Mouse (Mus musculus): ENCODE measurements around the gene Tubgcp6. TPM values are rescaled to one million over a fixed set of nuclear protein-coding genes. Genes with fewer than 3 reads are reported as not detected.

Gene Tubgcp6
- polyA plus RNA-seq, 1 experiment from 2014 or later: 18.3 TPM

DNA sequence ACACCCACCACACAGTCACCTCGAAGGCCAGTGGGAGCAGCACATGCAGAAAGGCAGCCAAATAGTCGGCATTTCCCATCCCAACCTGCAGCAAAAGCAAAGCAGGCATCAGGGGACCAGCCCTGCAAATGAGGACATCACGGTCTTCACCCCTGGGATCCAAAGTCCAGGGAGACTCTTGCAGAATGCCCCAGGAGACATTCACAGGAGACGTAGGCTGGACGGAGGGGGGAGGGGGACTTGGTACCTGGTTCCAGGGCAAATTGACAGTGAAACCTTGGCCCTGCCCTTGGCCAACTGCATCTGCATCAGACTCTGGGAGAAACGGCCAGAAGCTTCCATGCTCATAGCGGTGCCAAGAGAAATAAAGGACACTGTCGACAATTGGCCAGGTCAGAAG is 3.7 kb upstream of the Tubgcp6 start:
- H3K4me2 ChIP-seq (ENCODE audit: low read depth, low read length): no peak overlapping the region
- no peaks in the 10 kb centered on the region for H3K9me3 ChIP-seq (ENCODE audit: control insufficient read depth, low read length)
- H3K4me3 ChIP-seq (ENCODE audit: low read depth, low read length): no peak overlapping the region
- no peak for ATAC-seq (ENCODE audit: low read depth)
- peaks cover 32% of the 10 kb centered on the region for H3K4me1 ChIP-seq (ENCODE audit: control insufficient read depth, insufficient read depth, low read length)
- WGBS: 86% methylated on average over 8 of the region's 8 CpGs
- no peaks in the 10 kb centered on the region for H3K27me3 ChIP-seq (ENCODE audit: control insufficient read depth, insufficient read depth, low read length)
- no peak overlapping the region for H3K9ac ChIP-seq (replicated peaks; ENCODE audit: low read depth, low read length)
- no peak overlapping the region for H3K27ac ChIP-seq (ENCODE audit: low read depth, low read length)
- no peaks in the 10 kb centered on the region; the same call in 1 of the 2 replicates for H3K36me3 ChIP-seq (ENCODE audit: control insufficient read depth, insufficient read depth, low read length)

- no peak overlapping the region for H3K4me2 ChIP-seq (ENCODE audit: low read depth, low read length)
- H3K27me3 ChIP-seq (ENCODE audit: control insufficient read depth, insufficient read depth, low read length): no peaks in the 10 kb centered on the region
- no peak for ATAC-seq (ENCODE audit: low read depth)
- no peak overlapping the region for H3K27ac ChIP-seq (ENCODE audit: low read depth, low read length)
- no peak overlapping the region for H3K4me3 ChIP-seq (ENCODE audit: low read depth, low read length)
- H3K4me1 ChIP-seq (ENCODE audit: control insufficient read depth, insufficient read depth, low read length): peaks cover 45% of the 10 kb centered on the region
- H3K36me3 ChIP-seq (ENCODE audit: control insufficient read depth, insufficient read depth, low read length): no peaks in the 10 kb centered on the region; the same call in 1 of the 2 replicates
- no peaks in the 10 kb centered on the region for H3K9me3 ChIP-seq (ENCODE audit: control insufficient read depth, low read length)
- H3K9ac ChIP-seq (replicated peaks; ENCODE audit: low read depth, low read length): no peak overlapping the region
- 97% methylated on average over 9 of the region's 9 CpGs for WGBS
Observed at GRCm38 (mm10) chr15:89125351-89125750, 2.4 kb upstream of the Tubgcp6 start.

GRCm38 (mm10) chr15:89124312-89124711 is 1.4 kb upstream of the Tubgcp6 start:
- no peak overlapping the region for H3K4me2 ChIP-seq (ENCODE audit: low read depth, low read length)
- H3K27ac ChIP-seq (ENCODE audit: low read depth, low read length): no peak overlapping the region
- H3K4me1 ChIP-seq (ENCODE audit: control insufficient read depth, insufficient read depth, low read length): peaks cover 55% of the 10 kb centered on the region
- 93% methylated on average over 3 of the region's 3 CpGs for WGBS
- H3K27me3 ChIP-seq (ENCODE audit: control insufficient read depth, insufficient read depth, low read length): no peaks in the 10 kb centered on the region
- no peak overlapping the region for H3K4me3 ChIP-seq (ENCODE audit: low read depth, low read length)
- H3K9me3 ChIP-seq (ENCODE audit: control insufficient read depth, low read length): no peaks in the 10 kb centered on the region
- no peak overlapping the region for H3K9ac ChIP-seq (replicated peaks; ENCODE audit: low read depth, low read length)
- no peak for ATAC-seq (ENCODE audit: low read depth)
- no peaks in the 10 kb centered on the region; the same call in 1 of the 2 replicates for H3K36me3 ChIP-seq (ENCODE audit: control insufficient read depth, insufficient read depth, low read length)

DNA sequence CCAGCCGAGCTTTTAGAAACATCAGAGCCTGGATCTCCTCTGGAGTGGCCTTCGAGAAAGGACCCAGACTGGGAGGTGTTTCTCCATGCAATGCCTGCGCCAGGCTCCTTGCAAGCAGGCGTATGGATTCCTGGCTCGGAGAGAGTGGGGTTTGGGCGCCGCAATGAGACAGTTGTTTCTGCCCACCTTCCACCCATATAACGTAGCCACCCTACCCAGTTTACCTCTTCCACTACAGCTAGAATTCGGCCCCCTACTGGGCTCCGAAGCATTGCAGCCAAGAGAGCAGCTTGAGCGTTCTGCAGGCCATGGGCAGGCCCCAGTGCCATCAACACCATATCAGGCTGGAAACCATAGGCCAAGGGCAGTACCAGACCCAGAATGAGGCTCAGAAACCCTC is 683 bp upstream of the Tubgcp6 start:
- H3K4me1 ChIP-seq (ENCODE audit: control insufficient read depth, insufficient read depth, low read length): peaks cover 51% of the 10 kb centered on the region
- peak overlapping the region; percentile 84 for H3K4me2 ChIP-seq (ENCODE audit: low read depth, low read length)
- H3K36me3 ChIP-seq (ENCODE audit: control insufficient read depth, insufficient read depth, low read length): no peaks in the 10 kb centered on the region; the same call in 1 of the 2 replicates
- H3K4me3 ChIP-seq (ENCODE audit: low read depth, low read length): peak overlapping the region; percentile 87
- H3K27ac ChIP-seq (ENCODE audit: low read depth, low read length): peak overlapping the region; percentile 73
- H3K9me3 ChIP-seq (ENCODE audit: control insufficient read depth, low read length): no peaks in the 10 kb centered on the region
- ATAC-seq (ENCODE audit: low read depth): peak; percentile 6; the same call in 1 of the 2 replicates
- 30% methylated on average over 11 of the region's 11 CpGs for WGBS
- H3K27me3 ChIP-seq (ENCODE audit: control insufficient read depth, insufficient read depth, low read length): no peaks in the 10 kb centered on the region
- H3K9ac ChIP-seq (replicated peaks; ENCODE audit: low read depth, low read length): peak overlapping the region; percentile 72

GRCm38 (mm10) chr15:89118007-89118406 is 4.9 kb downstream of the Tubgcp6 start:
- Histone ChIP-seq H3K4me3 (ENCODE audit: low read depth, low read length) (no peak overlapping the region), H3K36me3 (ENCODE audit: control insufficient read depth, insufficient read depth, low read length) (peaks cover 23% of the 10 kb centered on the region; the same call in 1 of the 2 replicates), H3K4me2 (ENCODE audit: low read depth, low read length) (no peak overlapping the region), H3K4me1 (ENCODE audit: control insufficient read depth, insufficient read depth, low read length) (peaks cover 31% of the 10 kb centered on the region), H3K9ac (replicated peaks; ENCODE audit: low read depth, low read length) (no peak overlapping the region), H3K27me3 (ENCODE audit: control insufficient read depth, insufficient read depth, low read length) (no peaks in the 10 kb centered on the region), H3K27ac (ENCODE audit: low read depth, low read length) (no peak overlapping the region), H3K9me3 (ENCODE audit: control insufficient read depth, low read length) (no peaks in the 10 kb centered on the region)
- ATAC-seq (ENCODE audit: low read depth): no peak

GRCm38 (mm10) chr15:89110147-89110546 is 12.8 kb downstream of the Tubgcp6 start:
- 81% methylated on average over 9 of the region's 9 CpGs for WGBS
- no peak for ATAC-seq (ENCODE audit: low read depth)
- H3K4me2 ChIP-seq (ENCODE audit: low read depth, low read length): no peak overlapping the region
- H3K36me3 ChIP-seq (ENCODE audit: control insufficient read depth, insufficient read depth, low read length): peaks cover 56% of the 10 kb centered on the region
- no peak overlapping the region for H3K9ac ChIP-seq (replicated peaks; ENCODE audit: low read depth, low read length)
- H3K27ac ChIP-seq (ENCODE audit: low read depth, low read length): no peak overlapping the region
- H3K4me1 ChIP-seq (ENCODE audit: control insufficient read depth, insufficient read depth, low read length): no peaks in the 10 kb centered on the region
- H3K27me3 ChIP-seq (ENCODE audit: control insufficient read depth, insufficient read depth, low read length): no peaks in the 10 kb centered on the region
- no peak overlapping the region for H3K4me3 ChIP-seq (ENCODE audit: low read depth, low read length)
- no peaks in the 10 kb centered on the region for H3K9me3 ChIP-seq (ENCODE audit: control insufficient read depth, low read length)

- Histone ChIP-seq H3K27ac (ENCODE audit: low read depth, low read length) (no peak overlapping the region), H3K4me2 (ENCODE audit: low read depth, low read length) (no peak overlapping the region), H3K4me1 (ENCODE audit: control insufficient read depth, insufficient read depth, low read length) (no peaks in the 10 kb centered on the region), H3K36me3 (ENCODE audit: control insufficient read depth, insufficient read depth, low read length) (peaks cover 64% of the 10 kb centered on the region), H3K4me3 (ENCODE audit: low read depth, low read length) (no peak overlapping the region), H3K27me3 (ENCODE audit: control insufficient read depth, insufficient read depth, low read length) (no peaks in the 10 kb centered on the region), H3K9me3 (ENCODE audit: control insufficient read depth, low read length) (no peaks in the 10 kb centered on the region), H3K9ac (replicated peaks; ENCODE audit: low read depth, low read length) (no peak overlapping the region)
- WGBS: 100% methylated on average over 1 of the region's 1 CpGs
- ATAC-seq (ENCODE audit: low read depth): no peak
Observed at GRCm38 (mm10) chr15:89106976-89107375, 15.9 kb downstream of the Tubgcp6 start.

- H3K9ac ChIP-seq (replicated peaks; ENCODE audit: low read depth, low read length): no peak overlapping the region
- H3K36me3 ChIP-seq (ENCODE audit: control insufficient read depth, insufficient read depth, low read length): peaks cover 69% of the 10 kb centered on the region
- no peaks in the 10 kb centered on the region for H3K27me3 ChIP-seq (ENCODE audit: control insufficient read depth, insufficient read depth, low read length)
- H3K4me3 ChIP-seq (ENCODE audit: low read depth, low read length): no peak overlapping the region
- 94% methylated on average over 13 of the region's 13 CpGs for WGBS
- no peak overlapping the region for H3K27ac ChIP-seq (ENCODE audit: low read depth, low read length)
- ATAC-seq (ENCODE audit: low read depth): no peak
- no peaks in the 10 kb centered on the region for H3K9me3 ChIP-seq (ENCODE audit: control insufficient read depth, low read length)
- no peak overlapping the region for H3K4me2 ChIP-seq (ENCODE audit: low read depth, low read length)
- H3K4me1 ChIP-seq (ENCODE audit: control insufficient read depth, insufficient read depth, low read length): no peaks in the 10 kb centered on the region
Observed at GRCm38 (mm10) chr15:89106073-89106472, 16.8 kb downstream of the Tubgcp6 start.

DNA sequence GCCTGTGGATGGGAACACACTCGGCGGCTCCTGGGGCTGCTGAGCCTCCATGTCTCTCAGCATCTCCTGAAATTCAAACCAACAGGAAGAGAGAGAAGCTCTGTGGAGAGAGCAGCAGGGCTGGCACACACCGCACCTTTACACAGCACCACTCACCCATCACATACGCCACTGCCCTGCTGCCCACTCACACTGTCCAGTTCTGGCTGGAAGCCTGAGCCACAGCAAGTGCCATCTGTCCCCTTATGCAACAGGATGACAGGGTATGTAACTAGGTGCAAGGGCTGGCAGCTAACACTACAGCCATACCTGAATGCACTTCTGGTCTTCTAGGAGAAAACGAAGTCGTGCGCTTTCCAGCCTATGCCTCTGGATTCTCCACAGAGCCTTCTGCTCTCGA is 18.5 kb downstream of the Tubgcp6 start:
- no peak for ATAC-seq (ENCODE audit: low read depth)
- Histone ChIP-seq H3K4me1 (ENCODE audit: control insufficient read depth, insufficient read depth, low read length) (no peaks in the 10 kb centered on the region), H3K4me3 (ENCODE audit: low read depth, low read length) (no peak overlapping the region), H3K4me2 (ENCODE audit: low read depth, low read length) (no peak overlapping the region), H3K9me3 (ENCODE audit: control insufficient read depth, low read length) (no peaks in the 10 kb centered on the region), H3K9ac (replicated peaks; ENCODE audit: low read depth, low read length) (no peak overlapping the region), H3K27me3 (ENCODE audit: control insufficient read depth, insufficient read depth, low read length) (no peaks in the 10 kb centered on the region), H3K27ac (ENCODE audit: low read depth, low read length) (no peak overlapping the region), H3K36me3 (ENCODE audit: control insufficient read depth, insufficient read depth, low read length) (peaks cover 75% of the 10 kb centered on the region)
- 97% methylated on average over 8 of the region's 8 CpGs for WGBS

Data from neural tube, embryonic 14.5 days (tissue).